Mouse (Mus musculus): ENCODE measurements around the gene Irf2. TPM values are rescaled to one million over a fixed set of nuclear protein-coding genes. Genes with fewer than 3 reads are reported as not detected.

The Irf2 gene
- polyA plus RNA-seq, 1 experiment from 2014 or later = 11.1 TPM

- Histone ChIP-seq H3K4me1 (replicated peaks; ENCODE audit: control insufficient read depth, insufficient read depth, low read length) (no peaks in the 10 kb centered on the region), H3K4me3 (ENCODE audit: low read depth, low read length) (no peak overlapping the region), H3K4me2 (replicated peaks; ENCODE audit: low read depth, low read length) (no peak overlapping the region), H3K9ac (ENCODE audit: low read depth, low read length) (no peak overlapping the region), H3K9me3 (ENCODE audit: control insufficient read depth, low read length) (no peaks in the 10 kb centered on the region), H3K27me3 (ENCODE audit: control insufficient read depth, insufficient read depth, low read length) (no peaks in the 10 kb centered on the region), H3K36me3 (ENCODE audit: control insufficient read depth, insufficient read depth, low read length) (no peaks in the 10 kb centered on the region), H3K27ac (ENCODE audit: low read depth, low read length) (no peak overlapping the region)
- ATAC-seq (ENCODE audit: low FRiP score) (no peak), DNase-seq (ENCODE audit: low spot score) (no peak)
- 78% methylated on average over 8 of the region's 8 CpGs for WGBS
Measured at GRCm38 (mm10) chr8:46868346-46869065, 129.0 kb downstream of the Irf2 start.

GRCm38 (mm10) chr8:46869521-46869925, 130.0 kb downstream of the Irf2 start:
- H3K27me3 ChIP-seq (ENCODE audit: control insufficient read depth, insufficient read depth, low read length) = no peaks in the 10 kb centered on the region
- no peak overlapping the region for H3K4me3 ChIP-seq (ENCODE audit: low read depth, low read length)
- no peak overlapping the region for H3K27ac ChIP-seq (ENCODE audit: low read depth, low read length)
- 74% methylated on average over 6 of the region's 6 CpGs for WGBS
- H3K9me3 ChIP-seq (ENCODE audit: control insufficient read depth, low read length) = no peaks in the 10 kb centered on the region
- no peak for DNase-seq (ENCODE audit: low spot score)
- no peak for ATAC-seq (ENCODE audit: low FRiP score)
- no peak overlapping the region for H3K4me2 ChIP-seq (replicated peaks; ENCODE audit: low read depth, low read length)
- H3K9ac ChIP-seq (ENCODE audit: low read depth, low read length) = no peak overlapping the region
- H3K4me1 ChIP-seq (replicated peaks; ENCODE audit: control insufficient read depth, insufficient read depth, low read length) = no peaks in the 10 kb centered on the region
- H3K36me3 ChIP-seq (ENCODE audit: control insufficient read depth, insufficient read depth, low read length) = no peaks in the 10 kb centered on the region

DNA sequence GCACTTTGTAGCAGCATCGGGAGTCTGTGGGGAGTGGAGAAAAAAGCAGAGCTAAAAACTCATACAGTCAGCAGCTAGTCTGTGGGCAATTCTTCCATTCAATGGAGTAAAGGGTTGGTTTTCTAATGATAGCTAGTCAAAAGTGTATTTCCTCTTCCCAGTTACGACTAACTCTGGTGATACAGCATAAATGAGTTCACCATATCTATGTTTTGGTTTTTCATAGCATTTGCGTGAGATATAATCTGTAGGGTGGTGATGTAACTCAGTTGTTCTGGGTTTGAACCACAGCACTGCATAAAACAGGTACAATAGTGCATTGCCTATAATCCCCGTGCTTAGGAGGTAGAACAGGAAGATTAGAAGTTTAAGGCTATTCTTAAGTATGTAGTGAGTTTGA, 131.6 kb downstream of the Irf2 start:
- WGBS = 88% methylated on average over 4 of the region's 4 CpGs
- Histone ChIP-seq H3K36me3 (ENCODE audit: control insufficient read depth, insufficient read depth, low read length) (no peaks in the 10 kb centered on the region), H3K4me3 (ENCODE audit: low read depth, low read length) (no peak overlapping the region), H3K27me3 (ENCODE audit: control insufficient read depth, insufficient read depth, low read length) (no peaks in the 10 kb centered on the region), H3K4me2 (replicated peaks; ENCODE audit: low read depth, low read length) (no peak overlapping the region), H3K4me1 (replicated peaks; ENCODE audit: control insufficient read depth, insufficient read depth, low read length) (no peaks in the 10 kb centered on the region), H3K27ac (ENCODE audit: low read depth, low read length) (no peak overlapping the region), H3K9ac (ENCODE audit: low read depth, low read length) (no peak overlapping the region), H3K9me3 (ENCODE audit: control insufficient read depth, low read length) (no peaks in the 10 kb centered on the region)
- DNase-seq (ENCODE audit: low spot score) (no peak), ATAC-seq (ENCODE audit: low FRiP score) (no peak)

- no peak for ATAC-seq (ENCODE audit: low FRiP score)
- Histone ChIP-seq H3K36me3 (ENCODE audit: control insufficient read depth, insufficient read depth, low read length) (no peaks in the 10 kb centered on the region), H3K4me1 (replicated peaks; ENCODE audit: control insufficient read depth, insufficient read depth, low read length) (no peaks in the 10 kb centered on the region), H3K9ac (ENCODE audit: low read depth, low read length) (no peak overlapping the region), H3K27me3 (ENCODE audit: control insufficient read depth, insufficient read depth, low read length) (no peaks in the 10 kb centered on the region), H3K4me2 (replicated peaks; ENCODE audit: low read depth, low read length) (no peak overlapping the region), H3K27ac (ENCODE audit: low read depth, low read length) (no peak overlapping the region), H3K9me3 (ENCODE audit: control insufficient read depth, low read length) (no peaks in the 10 kb centered on the region), H3K4me3 (ENCODE audit: low read depth, low read length) (no peak overlapping the region)
- 70% methylated on average over 2 of the region's 2 CpGs for WGBS
- DNase-seq (ENCODE audit: low spot score) = no peak
Measured at GRCm38 (mm10) chr8:46875615-46876293, 136.2 kb downstream of the Irf2 start.

- H3K4me1 ChIP-seq (replicated peaks; ENCODE audit: control insufficient read depth, insufficient read depth, low read length) = no peaks in the 10 kb centered on the region
- 75% methylated on average over 6 of the region's 6 CpGs for WGBS
- DNase-seq (ENCODE audit: low spot score) = no peak
- H3K27ac ChIP-seq (ENCODE audit: low read depth, low read length) = no peak overlapping the region
- no peaks in the 10 kb centered on the region for H3K27me3 ChIP-seq (ENCODE audit: control insufficient read depth, insufficient read depth, low read length)
- ATAC-seq (ENCODE audit: low FRiP score) = no peak
- no peak overlapping the region for H3K9ac ChIP-seq (ENCODE audit: low read depth, low read length)
- no peak overlapping the region for H3K4me2 ChIP-seq (replicated peaks; ENCODE audit: low read depth, low read length)
- no peaks in the 10 kb centered on the region for H3K9me3 ChIP-seq (ENCODE audit: control insufficient read depth, low read length)
- H3K4me3 ChIP-seq (ENCODE audit: low read depth, low read length) = no peak overlapping the region
- H3K36me3 ChIP-seq (ENCODE audit: control insufficient read depth, insufficient read depth, low read length) = no peaks in the 10 kb centered on the region
Measured at GRCm38 (mm10) chr8:46881348-46881747, 141.8 kb downstream of the Irf2 start.

DNA sequence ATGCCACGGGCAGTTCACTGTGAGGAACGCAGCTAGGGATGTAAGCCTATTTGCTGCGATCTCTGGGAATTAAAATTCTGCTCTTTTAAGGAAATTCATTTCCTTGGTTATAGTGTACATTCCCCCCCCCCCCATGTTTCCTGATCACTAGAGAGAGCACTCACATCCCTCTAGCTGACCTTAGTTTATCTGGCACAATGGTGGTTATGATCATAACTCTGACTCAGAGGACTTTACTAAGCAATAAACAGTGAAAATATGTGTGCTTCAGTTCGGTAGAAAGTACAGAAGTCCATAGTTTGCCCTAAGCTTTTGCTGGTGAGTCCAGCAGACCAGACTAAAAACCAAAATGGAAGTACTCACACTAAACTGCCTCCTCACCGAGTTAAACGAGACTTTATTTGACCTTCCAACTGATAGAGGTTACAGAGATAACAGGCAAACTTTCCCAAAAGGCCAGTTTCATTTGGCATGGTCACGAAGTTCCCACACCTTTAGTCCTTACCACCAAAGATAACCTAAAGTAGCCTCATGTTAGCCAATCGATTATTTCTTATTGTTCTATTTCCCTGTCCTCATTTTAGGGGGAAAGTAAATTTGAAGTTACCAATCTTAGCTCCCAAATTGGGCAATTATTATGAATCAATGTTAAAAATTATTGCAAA, 142.4 kb downstream of the Irf2 start:
- no peak overlapping the region for H3K27ac ChIP-seq (ENCODE audit: low read depth, low read length)
- no peaks in the 10 kb centered on the region for H3K36me3 ChIP-seq (ENCODE audit: control insufficient read depth, insufficient read depth, low read length)
- no peak for DNase-seq (ENCODE audit: low spot score)
- no peak overlapping the region for H3K4me3 ChIP-seq (ENCODE audit: low read depth, low read length)
- H3K4me1 ChIP-seq (replicated peaks; ENCODE audit: control insufficient read depth, insufficient read depth, low read length) = no peaks in the 10 kb centered on the region
- ATAC-seq (ENCODE audit: low FRiP score) = no peak
- H3K9ac ChIP-seq (ENCODE audit: low read depth, low read length) = no peak overlapping the region
- 88% methylated on average over 8 of the region's 8 CpGs for WGBS
- no peaks in the 10 kb centered on the region for H3K9me3 ChIP-seq (ENCODE audit: control insufficient read depth, low read length)
- no peaks in the 10 kb centered on the region for H3K27me3 ChIP-seq (ENCODE audit: control insufficient read depth, insufficient read depth, low read length)
- H3K4me2 ChIP-seq (replicated peaks; ENCODE audit: low read depth, low read length) = no peak overlapping the region

DNA sequence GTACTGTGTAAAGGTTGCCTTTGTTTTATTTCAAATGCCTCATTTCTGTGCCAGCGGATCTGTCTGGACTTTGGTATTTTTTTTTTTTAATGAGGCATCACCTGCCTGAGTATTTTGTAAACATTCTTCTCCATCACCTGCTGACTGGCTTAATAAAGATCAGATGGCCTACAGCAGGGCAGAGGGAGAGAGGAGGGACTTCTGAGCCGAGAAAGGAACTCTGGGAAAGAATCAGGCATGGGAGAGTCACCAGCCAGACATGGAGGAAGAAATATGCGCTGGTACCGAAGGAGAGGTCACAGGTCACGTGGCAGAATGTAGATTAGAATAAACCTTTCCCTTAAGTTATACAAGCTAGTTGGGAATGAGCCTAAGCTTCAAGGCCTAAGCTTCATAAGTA, 143.2 kb downstream of the Irf2 start:
- no peaks in the 10 kb centered on the region for H3K9me3 ChIP-seq (ENCODE audit: control insufficient read depth, low read length)

GRCm38 (mm10) chr8:46883232-46884000, 143.9 kb downstream of the Irf2 start:
- ATAC-seq (ENCODE audit: low FRiP score) (no peak), DNase-seq (ENCODE audit: low spot score) (no peak)
- H3K9me3 ChIP-seq (ENCODE audit: control insufficient read depth, low read length) = no peaks in the 10 kb centered on the region
- WGBS = 90% methylated on average over 9 of the region's 9 CpGs
- no peak overlapping the region for H3K4me3 ChIP-seq (ENCODE audit: low read depth, low read length)
- no peak overlapping the region for H3K4me2 ChIP-seq (replicated peaks; ENCODE audit: low read depth, low read length)
- H3K9ac ChIP-seq (ENCODE audit: low read depth, low read length) = no peak overlapping the region
- H3K36me3 ChIP-seq (ENCODE audit: control insufficient read depth, insufficient read depth, low read length) = no peaks in the 10 kb centered on the region
- H3K27me3 ChIP-seq (ENCODE audit: control insufficient read depth, insufficient read depth, low read length) = no peaks in the 10 kb centered on the region
- H3K4me1 ChIP-seq (replicated peaks; ENCODE audit: control insufficient read depth, insufficient read depth, low read length) = no peaks in the 10 kb centered on the region
- H3K27ac ChIP-seq (ENCODE audit: low read depth, low read length) = no peak overlapping the region

More for the DNA sequence above, 143.2 kb downstream of the Irf2 start:
- no peak overlapping the region for H3K4me2 ChIP-seq (replicated peaks; ENCODE audit: low read depth, low read length)
- H3K27ac ChIP-seq (ENCODE audit: low read depth, low read length) = no peak overlapping the region
- no peaks in the 10 kb centered on the region for H3K27me3 ChIP-seq (ENCODE audit: control insufficient read depth, insufficient read depth, low read length)
- no peaks in the 10 kb centered on the region for H3K36me3 ChIP-seq (ENCODE audit: control insufficient read depth, insufficient read depth, low read length)
- 59% methylated on average over 5 of the region's 5 CpGs for WGBS
- H3K9ac ChIP-seq (ENCODE audit: low read depth, low read length) = no peak overlapping the region
- no peaks in the 10 kb centered on the region for H3K4me1 ChIP-seq (replicated peaks; ENCODE audit: control insufficient read depth, insufficient read depth, low read length)
- ATAC-seq (ENCODE audit: low FRiP score) (no peak), DNase-seq (ENCODE audit: low spot score) (no peak)
- H3K4me3 ChIP-seq (ENCODE audit: low read depth, low read length) = no peak overlapping the region

Data from hindbrain, embryonic 11.5 days (tissue).